Mouse (Mus musculus) forebrain, embryonic 14.5 days (tissue): Measurements from ENCODE around the gene Lrrc15. TPM values are rescaled to one million over a fixed set of nuclear protein-coding genes. Genes with fewer than 3 reads are reported as not detected.

Source experiments
- ATAC-seq: fragments of 200-750 bp; cut with Nextera tagmentation; 2 replicates; pipeline ENCODE4 v1.8.0; 2017; ENCODE audit warnings: mild to moderate bottlenecking, moderate library complexity
- DNase-seq: peaks from one replicate; pipeline ENCODE4 v3.0.0-alpha.2; 2015; ENCODE audit warnings: low spot score
- H3K27ac ChIP-seq: fragments of 300-500 bp; sonication (generic); 2 replicates; pipeline ENCODE4 v1.5.1; 2014; ENCODE audit warnings: low read depth, mild to moderate bottlenecking, control low read depth, low read length, moderate library complexity
- H3K27me3 ChIP-seq: fragments of 300-500 bp; sonication (generic); replicated peaks from 2 replicates; pipeline ENCODE4 v1.6.1; 2014; ENCODE audit warnings: low read length, control low read depth, mixed read lengths; ENCODE audit not compliant: control insufficient read depth, insufficient read depth
- H3K36me3 ChIP-seq: fragments of 300-500 bp; sonication (generic); 2 replicates; pipeline ENCODE4 v1.6.1; 2014; ENCODE audit warnings: low read length, control low read depth; ENCODE audit not compliant: control insufficient read depth, insufficient read depth
- H3K4me1 ChIP-seq: fragments of 300-500 bp; sonication (generic); 2 replicates; pipeline ENCODE4 v1.6.1; 2014; ENCODE audit warnings: antibody characterized with exemption, low read length, control low read depth; ENCODE audit not compliant: control insufficient read depth, insufficient read depth
- H3K4me2 ChIP-seq: fragments of 300-500 bp; sonication (generic); 2 replicates; pipeline ENCODE4 v1.6.1; 2014; ENCODE audit warnings: mild to moderate bottlenecking, control low read depth, low read length
- H3K4me3 ChIP-seq: fragments of 300-500 bp; sonication (generic); 2 replicates; pipeline ENCODE4 v1.5.1; 2014; ENCODE audit warnings: low read depth, low read length, control low read depth
- H3K9ac ChIP-seq: fragments of 300-500 bp; sonication (generic); 2 replicates; pipeline ENCODE4 v1.6.1; 2014; ENCODE audit warnings: mild to moderate bottlenecking, low read length, control low read depth, moderate library complexity
- H3K9me3 ChIP-seq: fragments of 300-500 bp; sonication (generic); replicated peaks from 2 replicates; pipeline ENCODE4 v1.6.1; 2016; ENCODE audit warnings: low read length, control low read depth, mixed read lengths; ENCODE audit not compliant: control insufficient read depth
- WGBS: fragments of 180-500 bp; shearing (Covaris S2); extraction: QIAGEN DNeasy Blood & Tissue Kit; methylation state at CpG from one replicate; pipeline ENCODE4 v1.1.7; 2014; 5-methylcytosine and 5-hydroxymethylcytosine counted together
- polyA plus RNA-seq: library from polyadenylated mRNA; unstranded; fragments of >200 nt; fragmentation: Nextera tagmentation; extraction: Ambion mirVana; gene quantifications from 2 replicates; pipeline ENCODE4 v1.2.1, GENCODE M21; 2014

Lrrc15 gene
- polyA plus RNA-seq = 0.07 and 0.10 TPM in 2 replicates

DNA sequence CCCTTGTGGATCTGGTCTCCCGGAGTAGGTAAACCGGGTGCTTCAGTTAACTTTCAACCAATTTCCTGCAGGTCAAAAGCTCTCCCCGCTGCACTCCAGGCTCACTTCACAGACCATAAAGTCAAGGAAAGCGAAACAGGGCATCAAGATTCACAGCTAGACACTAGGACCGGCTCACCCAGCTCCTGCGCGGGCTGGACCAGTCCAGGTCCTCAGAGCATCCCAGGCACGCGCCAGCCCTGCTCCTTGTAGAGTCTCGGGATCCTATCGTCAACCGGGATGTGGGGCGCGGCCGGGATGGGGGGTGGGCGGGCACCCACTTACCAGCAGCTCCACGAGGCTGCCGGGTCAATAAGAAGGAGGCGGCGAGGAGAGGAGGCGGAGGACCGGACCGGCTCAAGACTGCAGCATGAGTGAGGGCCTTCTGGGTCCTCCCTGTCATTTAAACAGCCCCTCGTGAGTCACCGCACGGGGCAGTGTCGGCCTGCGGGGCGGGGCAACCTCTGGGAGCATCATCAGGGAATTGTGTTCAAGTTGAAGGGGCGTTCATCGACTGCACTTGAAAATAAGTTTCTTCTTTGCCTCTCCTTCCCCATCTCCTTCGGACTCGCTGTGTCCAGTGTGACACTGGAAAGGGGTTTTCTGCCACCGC, at the start of gene Lrrc15:
Gene Lrrc15 (minus strand): TSS at position 413 of the 652 bp plus-strand sequence.
- peak within 1 kb of the TSS; percentile 46 for H3K4me2 ChIP-seq
- ATAC-seq (peak; percentile 45; the same call in 1 of the 2 replicates), DNase-seq (no peak)
- H3K36me3 ChIP-seq = no peaks in the 10 kb centered on the region
- H3K27me3 ChIP-seq = peaks cover 16% of the 10 kb centered on the region
- 0 out of 2 replicates have a peak, but pooled peaks cover 4% of the 10 kb centered on the region for H3K4me1 ChIP-seq
- peak within 1 kb of the TSS; percentile 16; the same call in 1 of the 2 replicates for H3K4me3 ChIP-seq
- H3K9ac ChIP-seq = peak within 1 kb of the TSS; percentile 38; the same call in 1 of the 2 replicates
- H3K9me3 ChIP-seq = no peaks in the 10 kb centered on the region
- 7% methylated on average over 34 of the region's 34 CpGs for WGBS
- H3K27ac ChIP-seq = no peak within 1 kb of the TSS

DNA sequence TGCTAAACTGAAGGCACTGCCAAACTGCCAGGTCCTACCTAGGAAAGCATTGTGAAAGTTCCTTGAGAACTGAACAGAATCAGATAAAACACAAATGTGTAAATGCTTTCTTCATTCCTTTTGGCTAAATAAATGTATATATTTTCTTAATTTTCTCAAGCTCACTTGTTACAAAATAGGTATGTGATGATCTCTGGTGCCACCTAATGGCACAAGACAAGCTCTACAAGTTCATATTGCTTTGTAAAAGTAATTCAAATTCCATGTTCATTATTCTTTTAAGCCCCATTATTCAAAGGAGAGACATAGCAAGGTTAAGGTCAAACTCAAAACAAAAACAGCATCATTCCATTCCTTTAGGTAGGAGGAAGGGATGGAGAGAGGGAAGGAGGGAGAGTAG, 31.2 kb upstream of the Lrrc15 start:
- Histone ChIP-seq H3K4me2 (no peak overlapping the region), H3K4me3 (no peak overlapping the region), H3K27me3 (peaks cover 16% of the 10 kb centered on the region), H3K4me1 (peaks cover 4% of the 10 kb centered on the region), H3K9me3 (no peaks in the 10 kb centered on the region), H3K27ac (no peak overlapping the region), H3K36me3 (peaks cover 6% of the 10 kb centered on the region; the same call in 1 of the 2 replicates), H3K9ac (no peak overlapping the region)
- DNase-seq = peak; percentile 76
- no peak for ATAC-seq

DNA sequence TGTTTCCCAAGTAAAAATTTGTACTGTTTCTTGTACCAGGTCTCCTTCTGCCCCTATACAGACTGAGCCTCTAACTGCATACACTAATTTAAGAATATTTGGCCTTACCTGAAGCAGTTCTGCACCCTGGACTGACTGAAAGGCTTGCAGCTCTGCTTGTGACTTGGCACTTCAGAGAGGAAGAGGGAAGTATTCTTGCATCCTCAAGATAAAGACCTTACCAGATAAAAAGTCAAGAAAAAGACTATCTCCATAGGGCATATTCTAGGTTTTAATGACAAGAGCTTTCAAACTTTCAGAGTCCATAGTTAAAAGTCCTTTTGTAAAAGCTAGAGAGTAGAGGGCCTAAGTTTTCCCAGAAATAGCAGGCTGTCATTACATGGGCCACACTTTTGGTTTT, 27.6 kb upstream of the Lrrc15 start, which contains the start of gene Gp5:
Gene Gp5 (minus strand): TSS at position 133 of the 400 bp plus-strand sequence.
- H3K4me2 ChIP-seq = peak within 1 kb of the TSS; percentile 99
- DNase-seq (no peak), ATAC-seq (no peak)
- no peaks in the 10 kb centered on the region for H3K9me3 ChIP-seq
- peaks cover 43% of the 10 kb centered on the region for H3K27me3 ChIP-seq
- H3K9ac ChIP-seq = peak within 1 kb of the TSS; percentile 65
- no peak within 1 kb of the TSS for H3K27ac ChIP-seq
- H3K4me1 ChIP-seq = peaks cover 13% of the 10 kb centered on the region
- peak within 1 kb of the TSS; percentile 60 for H3K4me3 ChIP-seq
- H3K36me3 ChIP-seq = peaks cover 5% of the 10 kb centered on the region; the same call in 1 of the 2 replicates

GRCm38 (mm10) chr16:30310171-30310515, 27.1 kb upstream of the Lrrc15 start:
- Histone ChIP-seq H3K27ac (no peak overlapping the region), H3K4me2 (no peak overlapping the region), H3K27me3 (peaks cover 45% of the 10 kb centered on the region), H3K9me3 (no peaks in the 10 kb centered on the region), H3K4me3 (no peak overlapping the region), H3K4me1 (peaks cover 13% of the 10 kb centered on the region), H3K36me3 (peaks cover 2% of the 10 kb centered on the region; the same call in 1 of the 2 replicates), H3K9ac (no peak overlapping the region)
- ATAC-seq (no peak), DNase-seq (no peak)
- 52% methylated on average over 8 of the region's 8 CpGs for WGBS

- Histone ChIP-seq H3K4me2 (peak overlapping the region; percentile 99), H3K27ac (no peak overlapping the region), H3K4me3 (peak overlapping the region; percentile 60), H3K9me3 (no peaks in the 10 kb centered on the region), H3K36me3 (0 out of 2 replicates have a peak, but pooled peaks cover 2% of the 10 kb centered on the region), H3K4me1 (peaks cover 13% of the 10 kb centered on the region), H3K9ac (peak overlapping the region; percentile 65), H3K27me3 (peaks cover 45% of the 10 kb centered on the region)
- no peak for ATAC-seq
- peak; percentile 22 for DNase-seq
- 6% methylated on average over 34 of the region's 34 CpGs for WGBS
Measured at GRCm38 (mm10) chr16:30309395-30310170, 26.5 kb upstream of the Lrrc15 start.

DNA sequence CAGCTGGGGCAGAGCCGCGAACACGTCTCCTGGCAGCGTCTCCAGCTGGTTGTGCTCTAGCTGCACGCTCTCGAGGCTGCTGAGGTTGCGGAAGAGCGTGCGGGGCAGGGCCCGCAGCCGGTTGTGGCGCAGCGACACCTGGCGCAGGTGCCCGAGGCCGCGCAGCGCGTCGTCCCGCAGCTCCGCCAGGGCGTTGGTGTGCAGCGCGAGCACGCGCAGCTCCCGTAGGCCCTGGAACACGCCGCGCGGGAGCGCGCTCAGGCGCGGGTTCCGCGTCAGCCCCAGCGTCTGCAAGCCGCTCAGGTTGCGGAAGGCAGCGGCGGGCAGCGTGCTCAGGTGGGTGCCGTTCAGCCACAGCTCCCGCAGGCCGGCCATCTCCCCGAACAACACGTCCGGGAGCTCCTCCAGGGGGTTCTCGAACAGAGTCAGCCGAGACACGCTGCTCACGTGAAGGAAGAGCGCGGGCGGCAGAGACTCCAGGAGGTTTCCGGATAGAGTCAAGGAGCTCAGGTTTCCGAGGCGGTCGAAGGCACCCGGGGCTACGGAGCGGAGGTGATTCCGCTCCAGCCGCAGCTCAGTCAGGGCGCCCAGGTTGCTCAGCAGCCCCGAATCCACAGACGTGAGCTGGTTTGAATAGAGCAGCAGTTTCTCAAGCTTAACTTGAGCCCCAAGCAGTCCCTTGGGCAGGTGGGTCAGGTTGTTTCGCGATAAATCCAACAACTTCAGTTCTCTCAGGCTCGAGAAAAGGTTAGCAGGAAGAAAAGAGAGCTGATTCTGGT, 25.7 kb upstream of the Lrrc15 start:
- WGBS = under 1% methylated on average over 71 of the region's 72 CpGs
- 0 out of 2 replicates have a peak, but pooled peaks cover 2% of the 10 kb centered on the region for H3K36me3 ChIP-seq
- peak overlapping the region; percentile 99 for H3K4me2 ChIP-seq
- peaks cover 45% of the 10 kb centered on the region for H3K27me3 ChIP-seq
- H3K9me3 ChIP-seq = no peaks in the 10 kb centered on the region
- DNase-seq = peak; percentile 81
- peak; percentile 68; the same call in 1 of the 2 replicates for ATAC-seq
- H3K4me3 ChIP-seq = peak overlapping the region; percentile 60
- peak overlapping the region; percentile 65 for H3K9ac ChIP-seq
- no peak overlapping the region for H3K27ac ChIP-seq
- H3K4me1 ChIP-seq = peaks cover 13% of the 10 kb centered on the region

- Histone ChIP-seq H3K9ac (peak overlapping the region; percentile 65), H3K4me1 (peaks cover 13% of the 10 kb centered on the region), H3K36me3 (0 out of 2 replicates have a peak, but pooled peaks cover 2% of the 10 kb centered on the region), H3K9me3 (no peaks in the 10 kb centered on the region), H3K27ac (no peak overlapping the region), H3K27me3 (peaks cover 46% of the 10 kb centered on the region), H3K4me2 (peak overlapping the region; percentile 99), H3K4me3 (peak overlapping the region; percentile 60)
- ATAC-seq (peak; percentile 45; the same call in 1 of the 2 replicates), DNase-seq (no peak)
- 15% methylated on average over 29 of the region's 29 CpGs for WGBS
Measured at GRCm38 (mm10) chr16:30307961-30308615, 25.0 kb upstream of the Lrrc15 start.

- Histone ChIP-seq H3K4me3 (no peak overlapping the region), H3K27me3 (peaks cover 48% of the 10 kb centered on the region), H3K4me2 (no peak overlapping the region), H3K9ac (no peak overlapping the region), H3K36me3 (0 out of 2 replicates have a peak, but pooled peaks cover 2% of the 10 kb centered on the region), H3K9me3 (no peaks in the 10 kb centered on the region), H3K4me1 (peaks cover 13% of the 10 kb centered on the region), H3K27ac (no peak overlapping the region)
- no peak for ATAC-seq
- no peak for DNase-seq
- 56% methylated on average over 12 of the region's 12 CpGs for WGBS
Measured at GRCm38 (mm10) chr16:30307306-30307705, 24.2 kb upstream of the Lrrc15 start.
